Mouse (Mus musculus): ENCODE results near the gene Ppp2r5d.

Gene Ppp2r5d

GRCm38 (mm10) chr17:46721077-46721476 lies 16.2 kb upstream of the Ppp2r5d start:
- DNase-seq (ENCODE audit: low read depth, low spot score): no peak

DNA sequence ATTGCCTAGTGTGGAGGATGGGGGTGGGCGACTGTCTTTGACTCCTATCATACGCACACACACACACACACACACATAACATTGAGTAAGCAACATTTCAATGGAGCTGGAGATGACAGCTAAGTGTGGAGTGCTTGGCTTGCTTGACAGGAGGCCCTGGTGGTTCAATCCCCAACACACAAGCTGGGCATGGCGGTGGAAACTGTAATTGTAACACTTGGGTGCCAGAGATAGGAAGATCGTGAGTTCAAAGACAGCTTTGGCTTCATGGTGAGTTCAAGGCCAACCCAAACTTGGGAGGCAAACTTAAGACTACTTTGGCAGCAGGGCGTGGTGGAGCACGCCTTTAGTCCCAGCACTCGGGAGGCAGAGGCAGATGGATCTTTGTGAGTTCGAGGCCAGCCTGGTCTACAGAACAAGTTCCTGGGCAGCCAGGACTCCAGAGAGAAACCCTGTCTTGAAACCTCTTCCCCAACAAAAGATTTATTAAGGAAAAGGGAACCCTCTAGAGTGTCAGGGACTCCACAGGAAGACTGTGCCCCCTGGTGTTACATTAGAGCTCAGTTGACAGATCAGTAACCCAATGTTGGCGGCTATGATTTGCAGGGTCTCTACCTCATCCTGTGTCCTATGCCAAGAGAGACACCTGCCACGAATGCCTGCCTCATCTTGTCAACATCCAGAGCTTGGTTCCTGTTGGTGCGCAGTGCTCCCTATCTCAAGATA lies 10.0 kb upstream of the Ppp2r5d start:
- DNase-seq (ENCODE audit: low read depth, low spot score): no peak

GRCm38 (mm10) chr17:46713849-46714248 lies 8.9 kb upstream of the Ppp2r5d start:
- DNase-seq (ENCODE audit: low read depth, low spot score): no peak

DNA sequence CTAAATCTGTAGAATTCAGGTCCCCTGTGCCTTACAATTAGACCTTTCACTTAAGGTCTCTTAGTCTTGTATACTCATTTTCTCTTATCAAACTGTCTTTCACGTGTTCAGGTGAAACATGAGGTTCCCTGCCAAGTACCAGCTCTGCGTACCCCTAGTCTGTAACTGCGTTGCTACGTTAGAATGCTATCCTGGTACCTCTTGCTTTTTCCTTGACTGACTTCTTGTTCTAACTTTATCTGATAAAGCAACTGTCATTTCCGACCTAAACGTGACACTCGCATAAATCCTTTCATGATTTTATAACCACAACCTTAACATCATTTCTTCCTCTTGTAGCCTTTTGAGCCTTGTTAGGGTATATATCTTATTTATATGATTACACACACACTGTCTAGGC lies 7.5 kb upstream of the Ppp2r5d start:
- no peak for DNase-seq (ENCODE audit: low read depth, low spot score)

- DNase-seq (ENCODE audit: low read depth, low spot score): no peak
These were observed 6.8 kb upstream of the Ppp2r5d start for GRCm38 (mm10) chr17:46711612-46712271.

- DNase-seq (ENCODE audit: low read depth, low spot score): peak; percentile 81
These were observed 6.2 kb upstream of the Ppp2r5d start, which contains the start of gene Pex6 for GRCm38 (mm10) chr17:46710959-46711597. Gene Pex6 (plus strand): TSS chr17:46711463.

DNA sequence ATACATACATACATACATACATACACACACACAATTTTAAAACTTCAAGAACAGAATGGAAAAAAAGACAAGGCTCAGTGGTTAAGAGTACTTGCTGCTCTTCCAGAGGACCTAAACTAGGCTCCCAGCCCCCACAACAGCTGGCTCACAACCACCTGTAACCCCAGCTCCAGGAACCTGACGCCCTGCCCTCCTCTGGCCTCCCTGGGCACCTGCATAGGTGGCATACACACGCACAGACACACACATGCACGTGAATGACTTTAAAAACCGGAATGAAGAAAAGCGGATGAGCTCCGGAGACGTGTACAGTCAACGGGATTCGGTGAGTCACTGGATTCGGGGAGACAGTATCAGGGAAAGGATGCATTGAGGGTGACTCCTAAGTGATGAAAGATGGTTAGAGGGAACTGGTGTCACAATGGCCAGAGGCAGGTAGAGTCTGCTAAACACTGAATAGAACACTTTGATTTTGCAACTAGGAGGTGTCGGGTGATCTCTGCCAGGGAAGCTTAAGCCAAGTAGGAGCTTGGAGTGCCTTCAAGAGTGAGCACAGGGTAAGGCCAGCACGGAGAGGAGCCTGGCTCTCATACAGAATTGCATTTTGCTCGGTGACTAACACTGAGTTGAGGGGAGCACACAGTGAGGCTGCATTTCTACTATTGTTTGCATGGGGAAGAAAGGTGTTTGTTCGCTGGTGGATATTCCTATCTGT lies 1.6 kb upstream of the Ppp2r5d start:
- no peak for DNase-seq (ENCODE audit: low read depth, low spot score)

- DNase-seq (ENCODE audit: low read depth, low spot score): no peak
These were observed 682 bp downstream of the Ppp2r5d start for GRCm38 (mm10) chr17:46703971-46704886.

DNA sequence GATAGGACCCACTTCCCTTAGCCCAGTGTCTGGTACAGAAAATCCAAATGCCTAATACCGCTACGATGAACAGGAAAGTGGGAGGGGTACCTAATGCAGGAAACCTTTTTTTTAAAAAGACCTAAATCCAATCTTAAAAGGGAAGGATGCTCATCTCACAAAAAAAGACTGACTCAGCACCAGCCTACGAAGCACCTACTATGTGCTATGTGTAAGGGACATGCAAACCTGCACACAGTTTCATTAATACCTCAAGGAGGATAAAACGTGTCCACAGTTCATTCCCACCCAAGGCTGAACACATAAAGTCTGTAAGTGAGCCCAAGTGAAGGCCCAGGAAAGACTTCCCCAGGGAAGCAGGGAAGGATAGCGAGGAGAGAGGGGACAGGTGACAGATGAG lies 2.4 kb downstream of the Ppp2r5d start:
- DNase-seq (ENCODE audit: low read depth, low spot score): no peak

- no peak for DNase-seq (ENCODE audit: low read depth, low spot score)
These were observed 2.8 kb downstream of the Ppp2r5d start for GRCm38 (mm10) chr17:46702100-46702499.

DNA sequence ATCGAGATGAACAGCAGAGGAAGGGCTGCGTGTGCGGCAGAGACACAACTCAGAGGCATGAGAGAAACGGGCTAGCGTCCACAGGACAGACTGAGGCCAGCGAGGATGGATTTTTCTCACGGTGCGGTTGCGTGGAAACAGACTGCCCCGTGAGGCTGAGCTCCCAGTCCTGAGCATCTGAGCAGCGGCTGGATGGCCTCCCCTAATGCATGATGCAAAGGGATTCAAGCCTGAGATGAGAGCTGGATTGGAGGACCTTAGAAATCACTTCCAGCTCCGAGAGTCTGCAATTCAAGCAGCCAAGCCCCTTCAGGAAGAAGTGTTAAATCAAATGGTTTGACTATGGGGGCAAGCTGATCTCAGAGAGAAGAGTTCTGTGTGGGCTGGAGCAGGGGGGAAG lies 3.4 kb downstream of the Ppp2r5d start:
- no peak for DNase-seq (ENCODE audit: low read depth, low spot score)

DNA sequence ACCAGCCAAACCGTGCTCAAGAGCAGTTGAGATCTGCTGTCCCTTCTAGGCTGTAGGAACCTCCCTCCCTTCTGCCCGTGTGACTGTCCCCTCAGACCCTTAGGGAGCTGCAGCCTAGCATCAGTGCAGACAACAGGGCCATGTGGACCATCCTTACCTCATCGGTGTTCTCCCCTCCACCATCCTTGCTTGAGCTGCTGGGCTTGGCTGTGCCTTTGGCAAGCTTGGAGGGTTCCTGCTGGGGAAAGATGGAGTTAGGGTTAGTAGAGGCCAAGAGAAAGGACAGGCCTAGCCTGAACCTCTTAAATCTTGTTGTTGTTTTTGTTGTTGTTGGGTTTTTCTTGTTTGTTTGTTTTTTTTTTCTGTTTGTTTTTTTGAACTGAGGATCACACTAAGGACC lies 5.0 kb downstream of the Ppp2r5d start:
- DNase-seq (ENCODE audit: low read depth, low spot score): no peak

DNA sequence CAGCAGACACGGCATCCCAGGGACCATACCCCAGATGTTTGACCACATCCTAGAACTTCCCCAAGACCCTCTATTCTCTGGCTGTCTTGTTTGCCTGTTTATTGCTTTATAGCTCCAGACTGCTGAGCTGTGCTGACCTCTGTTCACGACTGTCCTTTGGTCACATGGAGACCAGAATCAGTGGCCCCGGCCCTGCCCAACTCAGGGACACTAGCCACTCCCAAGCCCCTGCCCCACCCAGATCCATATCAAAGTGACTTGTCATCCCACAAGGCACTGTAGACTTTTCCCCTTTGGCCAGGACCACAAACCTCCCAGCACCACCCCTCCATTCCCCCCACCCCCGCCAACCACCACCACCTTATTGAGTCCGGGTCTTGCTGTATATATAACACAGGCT lies 5.7 kb downstream of the Ppp2r5d start:
- DNase-seq (ENCODE audit: low read depth, low spot score): no peak

GRCm38 (mm10) chr17:46698515-46698914 lies 6.4 kb downstream of the Ppp2r5d start:
- DNase-seq (ENCODE audit: low read depth, low spot score): no peak

DNA sequence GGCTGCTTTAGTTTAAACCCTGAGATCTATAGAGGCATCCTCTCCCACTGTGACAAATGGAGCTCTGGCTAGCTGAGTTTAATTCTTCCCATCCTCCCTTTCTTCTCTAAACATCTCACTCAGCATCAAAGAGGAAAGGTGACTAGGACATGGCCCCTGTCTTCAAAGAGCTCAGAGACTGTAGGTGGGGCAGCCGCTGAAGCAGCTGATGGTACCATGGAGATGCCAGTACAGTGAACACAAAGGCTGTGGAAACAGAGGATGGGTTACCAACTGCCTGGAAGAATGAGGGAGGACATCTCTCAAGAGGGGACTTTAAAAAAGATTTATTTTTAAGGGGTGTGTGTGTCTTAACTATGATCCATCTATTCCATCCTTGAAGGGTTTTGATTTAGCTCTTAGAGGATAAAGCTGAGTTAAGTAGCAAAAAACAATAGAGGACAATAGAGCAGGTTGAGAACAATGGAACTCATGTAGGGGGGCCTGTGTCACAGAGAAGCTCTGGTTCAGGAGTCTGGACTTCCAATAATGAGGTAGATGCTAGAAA lies 10.3 kb downstream of the Ppp2r5d start:
- DNase-seq (ENCODE audit: low read depth, low spot score): no peak

- no peak for DNase-seq (ENCODE audit: low read depth, low spot score)
These were observed 13.5 kb downstream of the Ppp2r5d start for GRCm38 (mm10) chr17:46691390-46691789.

DNA sequence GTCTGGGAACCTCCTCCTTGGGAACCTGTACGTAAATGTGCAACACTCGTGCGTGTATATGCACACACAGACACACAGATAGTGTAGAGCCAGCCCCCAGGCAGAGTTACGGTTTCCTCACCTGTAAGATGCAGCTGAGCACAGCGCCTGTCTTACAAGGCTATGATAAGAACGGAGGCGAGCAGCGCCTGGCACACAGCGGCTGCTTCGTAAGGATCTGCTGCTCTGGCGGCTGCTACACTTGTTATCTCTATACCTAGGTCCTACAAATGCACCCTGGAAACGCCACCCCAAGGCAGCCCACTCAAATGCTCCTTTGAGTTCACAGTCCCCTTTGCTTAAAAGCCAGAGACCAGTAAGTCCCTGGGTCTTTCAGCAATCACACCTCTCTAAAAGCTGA lies 14.2 kb downstream of the Ppp2r5d start:
- DNase-seq (ENCODE audit: low read depth, low spot score): no peak

DNA sequence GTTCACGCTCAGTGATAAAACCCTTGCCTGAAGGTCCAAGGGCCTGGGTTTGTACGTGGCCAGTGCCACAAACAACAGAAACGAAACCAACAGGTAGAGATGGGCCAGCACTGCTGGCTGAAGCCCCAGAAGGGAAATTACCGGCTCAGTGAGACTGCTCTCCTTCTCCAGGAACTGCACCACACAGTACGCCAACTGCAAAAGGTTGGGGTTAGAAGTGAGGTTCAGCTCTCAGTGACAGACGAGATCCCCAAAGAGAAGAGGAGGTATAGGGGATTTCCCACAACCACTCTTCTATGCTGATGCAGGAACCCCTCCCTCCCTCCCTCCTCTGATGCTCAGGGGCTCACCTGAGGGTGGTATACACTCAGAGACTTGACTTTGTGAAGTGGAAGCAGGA lies 19.0 kb downstream of the Ppp2r5d start:
- DNase-seq (ENCODE audit: low read depth, low spot score): no peak

GRCm38 (mm10) chr17:46682654-46683389 lies 22.1 kb downstream of the Ppp2r5d start:
- no peak for DNase-seq (ENCODE audit: low read depth, low spot score)

DNA sequence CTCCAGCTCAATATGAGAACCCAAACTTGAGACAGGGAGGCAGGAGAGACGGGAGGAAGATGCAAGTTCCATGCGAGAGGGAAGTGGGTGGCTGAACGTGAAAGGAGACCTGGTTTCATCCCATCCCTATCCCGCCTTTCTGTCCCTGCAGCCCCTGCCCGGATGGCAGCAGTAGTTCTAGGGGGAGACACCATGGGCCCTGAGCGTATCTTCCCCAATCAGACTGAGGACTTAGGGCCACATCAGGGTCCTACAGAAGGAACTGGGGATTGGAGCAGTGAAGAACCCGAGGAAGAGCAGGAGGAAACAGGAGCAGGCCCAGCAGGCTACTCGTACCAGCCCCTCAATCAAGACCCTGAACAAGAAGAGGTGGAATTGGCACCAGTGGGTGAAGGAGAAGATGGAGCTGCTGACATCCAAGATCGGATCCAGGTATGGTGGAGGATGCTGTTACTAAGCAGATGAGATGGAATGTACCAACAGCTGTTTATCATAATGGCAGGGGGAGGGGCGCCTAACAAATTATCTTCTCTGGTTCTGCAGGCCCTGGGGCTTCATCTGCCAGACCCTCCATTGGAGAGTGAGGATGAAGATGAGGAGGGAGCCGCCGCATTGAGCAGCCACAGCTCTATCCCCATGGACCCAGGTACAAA lies 23.3 kb downstream of the Ppp2r5d start:
- no peak for DNase-seq (ENCODE audit: low read depth, low spot score)

Data from retina, adult 2 months (tissue).